Mouse (Mus musculus) olfactory bulb, adult 2 months (tissue): ENCODE results near the gene Yme1l1.

ENCODE experiments used
- CTCF ChIP-seq: fragments of 200-500 bp; IDR thresholded peaks from 2 replicates; pipeline ENCODE4 v1.5.1; 2012; ENCODE audit warnings: low read depth, mild to moderate bottlenecking, low read length, moderate library complexity; ENCODE audit not compliant: insufficient read depth
- POLR2A ChIP-seq: fragments of 200-500 bp; IDR thresholded peaks from 2 replicates; pipeline ENCODE4 v1.6.1; 2012; ENCODE audit warnings: mild to moderate bottlenecking, low read depth, low read length, moderate library complexity; ENCODE audit not compliant: insufficient read depth

DNA sequence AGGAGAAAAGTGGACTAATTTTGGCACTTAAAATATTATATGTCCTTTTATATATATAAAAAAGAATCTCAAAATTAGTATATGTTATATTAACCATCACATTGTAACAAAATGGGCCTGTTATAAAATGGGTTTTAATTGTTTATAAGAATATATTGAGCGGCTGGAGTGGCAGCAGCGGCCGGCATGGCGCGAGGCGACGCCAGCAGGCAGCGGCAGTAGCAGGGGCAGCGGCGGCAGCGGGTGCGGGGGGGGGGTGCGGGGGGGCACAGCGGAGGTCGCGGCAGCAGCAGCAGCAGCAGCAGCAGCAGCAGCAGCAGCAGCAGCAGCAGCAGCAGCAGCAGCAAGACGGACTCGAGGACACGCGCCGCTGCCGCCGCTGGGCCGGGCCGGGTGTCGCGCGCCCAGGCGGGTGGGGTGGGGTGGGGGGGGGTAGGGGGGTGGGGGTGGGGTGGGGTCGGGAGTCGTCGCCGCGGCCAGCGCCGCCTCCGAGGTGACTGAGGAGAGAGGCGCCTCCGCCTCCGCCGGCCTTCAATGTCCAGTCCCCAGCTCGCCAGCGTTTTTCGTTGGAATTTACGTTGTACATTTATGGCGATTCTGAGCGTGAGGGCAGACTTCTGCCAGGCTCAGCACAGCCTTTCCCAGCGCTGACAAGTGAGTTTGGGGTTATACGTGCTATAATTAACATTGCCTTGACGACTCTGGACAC, 78.0 kb downstream of the Yme1l1 start:
- no peak for TF ChIP-seq CTCF
- TF ChIP-seq POLR2A: no peak
